Mouse (Mus musculus) neural tube, embryonic 13.5 days (tissue): Measurements from ENCODE around the gene Snx29. TPM values are rescaled to one million over a fixed set of nuclear protein-coding genes. Genes with fewer than 3 reads are reported as not detected.
A peak's percentile ranks its signal among the peaks of the same experiment; 100 is the strongest.
"Not testable (repeated sequence)": the region's sequence is repeated elsewhere in the genome, so short reads cannot be mapped to it uniquely, and the experiment has no call there.

Experiments
- ATAC-seq: fragments of 200-750 bp; cut with Nextera tagmentation; 2 replicates; pipeline ENCODE4 v1.8.0; 2017; ENCODE audit warnings: low read depth, mild to moderate bottlenecking, moderate TSS enrichment, moderate library complexity
- H3K27ac ChIP-seq: fragments of 300-500 bp; sonication (generic); replicated peaks from 2 replicates; pipeline ENCODE4 v1.5.1; 2015; ENCODE audit warnings: moderate library complexity, mild to moderate bottlenecking, inconsistent platforms
- H3K27me3 ChIP-seq: fragments of 300-500 bp; sonication (generic); 2 replicates; pipeline ENCODE4 v1.6.1; 2015; ENCODE audit warnings: mild to moderate bottlenecking, inconsistent platforms
- H3K36me3 ChIP-seq: fragments of 300-500 bp; sonication (generic); 2 replicates; pipeline ENCODE4 v1.6.1; 2015; ENCODE audit warnings: mild to moderate bottlenecking, inconsistent platforms
- H3K4me1 ChIP-seq: fragments of 300-500 bp; sonication (generic); replicated peaks from 2 replicates; pipeline ENCODE4 v1.6.1; 2015; ENCODE audit warnings: inconsistent platforms
- H3K4me2 ChIP-seq: fragments of 300-500 bp; sonication (generic); 2 replicates; pipeline ENCODE4 v1.6.1; 2015; ENCODE audit warnings: inconsistent platforms, mild to moderate bottlenecking, moderate library complexity
- H3K4me3 ChIP-seq: fragments of 300-500 bp; sonication (generic); 2 replicates; pipeline ENCODE4 v1.5.1; 2015; ENCODE audit warnings: mild to moderate bottlenecking, inconsistent platforms
- H3K9ac ChIP-seq: fragments of 300-500 bp; sonication (generic); 2 replicates; pipeline ENCODE4 v1.6.1; 2015; ENCODE audit warnings: moderate library complexity, mild to moderate bottlenecking, inconsistent platforms
- H3K9me3 ChIP-seq: fragments of 300-500 bp; sonication (generic); 2 replicates; pipeline ENCODE4 v1.6.1; 2016; ENCODE audit warnings: inconsistent platforms
- WGBS: fragments of 180-500 bp; shearing (Covaris S2); methylation state at CpG from one replicate; pipeline ENCODE4 v1.1.7; 2015; 5-methylcytosine and 5-hydroxymethylcytosine counted together
- polyA plus RNA-seq: library from polyadenylated mRNA; unstranded; fragments of >200 nt; fragmentation: Nextera tagmentation; extraction: Ambion mirVana; gene quantifications from 2 replicates; pipeline ENCODE4 v1.2.1, GENCODE M21; 2015

The Snx29 gene
- polyA plus RNA-seq, 1 experiment from 2014 or later = 17.2 TPM

DNA sequence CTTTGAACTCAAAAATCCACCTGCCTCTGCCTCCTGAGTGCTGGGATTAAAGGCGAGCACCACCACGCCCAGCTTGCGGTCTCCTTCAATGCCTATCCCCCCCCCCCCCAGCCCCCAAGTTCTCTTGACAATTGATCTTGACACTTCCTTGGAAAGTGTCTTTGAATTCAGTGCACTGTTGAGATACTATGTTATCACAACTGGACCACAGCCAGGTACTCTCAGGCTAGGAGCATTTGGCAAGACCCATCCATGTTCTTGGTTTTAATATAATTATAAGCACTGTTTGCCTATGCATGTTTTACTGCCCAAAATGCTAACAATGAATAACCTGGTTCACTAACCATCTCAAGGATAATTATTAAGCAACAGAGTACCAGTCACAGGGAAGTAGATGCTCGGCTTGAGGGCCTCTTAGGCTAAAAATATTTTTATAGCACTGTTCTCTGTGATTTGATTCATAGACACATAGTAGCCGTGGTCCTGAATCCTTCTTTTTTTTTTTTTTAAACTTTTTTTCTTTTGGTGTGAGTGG lies 6.9 kb upstream of the Snx29 start:
- Histone ChIP-seq H3K9ac (no peak overlapping the region), H3K27ac (no peak overlapping the region), H3K36me3 (no peaks in the 10 kb centered on the region), H3K27me3 (no peaks in the 10 kb centered on the region), H3K4me3 (no peak overlapping the region), H3K4me1 (no peaks in the 10 kb centered on the region), H3K4me2 (no peak overlapping the region), H3K9me3 (no peaks in the 10 kb centered on the region)
- WGBS = 88% methylated on average over 5 of the region's 5 CpGs
- ATAC-seq = no peak

DNA sequence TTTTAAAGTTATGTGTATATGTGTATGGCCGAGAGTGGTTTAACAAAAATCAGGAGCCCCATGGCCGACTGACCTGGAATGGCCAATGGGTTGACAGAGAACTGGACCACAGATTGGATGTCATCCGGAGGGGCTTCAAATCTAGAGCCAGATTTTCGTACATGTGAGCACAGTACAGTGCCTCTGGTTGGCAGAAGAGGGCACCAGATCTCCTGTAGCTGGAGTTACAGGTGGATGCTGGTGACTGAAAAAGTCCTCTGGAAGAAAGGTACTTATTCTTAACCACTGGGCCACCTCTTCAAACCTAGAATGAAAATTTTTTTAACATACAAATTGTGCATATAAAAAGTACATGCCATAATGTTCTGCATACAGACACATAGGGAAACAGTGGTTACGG lies 6.0 kb upstream of the Snx29 start:
- 73% methylated on average over 5 of the region's 5 CpGs for WGBS
- no peaks in the 10 kb centered on the region for H3K36me3 ChIP-seq
- no peaks in the 10 kb centered on the region for H3K27me3 ChIP-seq
- no peak overlapping the region for H3K9ac ChIP-seq
- no peak overlapping the region for H3K4me2 ChIP-seq
- H3K4me1 ChIP-seq = no peaks in the 10 kb centered on the region
- H3K4me3 ChIP-seq = no peak overlapping the region
- H3K27ac ChIP-seq = no peak overlapping the region
- no peaks in the 10 kb centered on the region for H3K9me3 ChIP-seq
- no peak for ATAC-seq

DNA sequence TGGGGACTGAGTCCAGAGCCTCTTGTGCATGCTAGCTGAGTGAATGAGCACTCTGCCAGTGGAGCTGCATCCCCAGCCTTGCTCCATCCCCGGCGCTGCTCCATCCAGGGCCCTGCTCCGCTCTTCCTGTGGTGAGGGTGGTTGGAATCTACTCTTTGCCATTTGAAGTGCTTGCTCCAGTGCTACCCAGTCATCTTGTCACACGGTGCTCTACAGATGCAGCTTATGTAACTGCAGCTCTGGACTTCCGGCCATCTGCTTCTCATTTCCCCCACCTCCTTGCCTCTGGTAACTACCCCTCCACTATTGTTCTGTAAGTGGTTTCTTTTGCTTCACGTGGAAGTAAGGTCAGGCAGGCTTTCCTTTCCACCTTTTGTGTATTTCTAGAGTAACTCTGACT lies 5.4 kb upstream of the Snx29 start:
- Histone ChIP-seq H3K36me3 (no peaks in the 10 kb centered on the region), H3K4me1 (peaks cover 6% of the 10 kb centered on the region), H3K27ac (no peak overlapping the region), H3K9me3 (no peaks in the 10 kb centered on the region), H3K9ac (no peak overlapping the region), H3K27me3 (no peaks in the 10 kb centered on the region), H3K4me3 (no peak overlapping the region), H3K4me2 (no peak overlapping the region)
- 70% methylated on average over 6 of the region's 6 CpGs for WGBS
- no peak for ATAC-seq

DNA sequence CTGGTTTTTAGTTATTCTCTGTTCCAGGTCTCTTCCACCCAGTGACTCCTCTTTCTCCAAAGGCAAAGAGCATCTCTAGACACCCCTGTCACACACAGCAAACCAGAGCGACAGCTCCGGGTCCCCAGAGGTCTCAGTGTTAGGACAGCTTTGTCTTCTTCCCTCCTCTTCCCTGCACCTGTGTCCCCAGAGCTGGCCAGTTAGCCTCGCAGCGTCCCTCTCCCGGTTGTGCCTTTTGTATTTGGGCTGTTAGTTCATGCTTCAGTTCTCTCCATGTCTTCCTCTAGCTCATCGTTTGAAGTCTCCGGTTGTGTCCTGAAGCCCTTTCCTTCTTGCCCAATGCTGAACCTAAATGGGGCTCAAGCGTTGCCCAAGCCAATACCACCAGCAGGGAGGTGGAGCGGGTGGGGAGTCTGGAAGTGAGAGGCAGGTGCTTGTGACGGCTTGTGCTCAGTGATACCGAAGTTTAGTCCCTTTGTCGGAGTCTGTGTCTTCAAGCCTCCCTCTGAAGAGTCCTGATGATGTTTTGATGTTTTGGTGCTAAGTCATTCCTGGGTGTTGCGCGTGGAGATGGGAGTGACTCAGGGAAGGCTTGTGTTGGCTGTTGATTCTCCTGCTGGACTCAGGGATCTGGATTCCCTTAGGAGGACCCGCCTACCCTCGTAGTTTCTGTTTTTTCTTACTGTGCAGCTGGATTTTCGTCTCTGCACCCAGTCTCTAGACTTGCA lies 780 bp downstream of the Snx29 start:
- Histone ChIP-seq H3K4me1 (peaks cover 15% of the 10 kb centered on the region), H3K9ac (peak overlapping the region; percentile 89), H3K36me3 (no peaks in the 10 kb centered on the region), H3K27ac (peak overlapping the region; percentile 92), H3K27me3 (no peaks in the 10 kb centered on the region), H3K9me3 (no peaks in the 10 kb centered on the region), H3K4me2 (peak overlapping the region; percentile 87), H3K4me3 (peak overlapping the region; percentile 81)
- peak; percentile 64 for ATAC-seq
- WGBS = 7% methylated on average over 17 of the region's 17 CpGs

DNA sequence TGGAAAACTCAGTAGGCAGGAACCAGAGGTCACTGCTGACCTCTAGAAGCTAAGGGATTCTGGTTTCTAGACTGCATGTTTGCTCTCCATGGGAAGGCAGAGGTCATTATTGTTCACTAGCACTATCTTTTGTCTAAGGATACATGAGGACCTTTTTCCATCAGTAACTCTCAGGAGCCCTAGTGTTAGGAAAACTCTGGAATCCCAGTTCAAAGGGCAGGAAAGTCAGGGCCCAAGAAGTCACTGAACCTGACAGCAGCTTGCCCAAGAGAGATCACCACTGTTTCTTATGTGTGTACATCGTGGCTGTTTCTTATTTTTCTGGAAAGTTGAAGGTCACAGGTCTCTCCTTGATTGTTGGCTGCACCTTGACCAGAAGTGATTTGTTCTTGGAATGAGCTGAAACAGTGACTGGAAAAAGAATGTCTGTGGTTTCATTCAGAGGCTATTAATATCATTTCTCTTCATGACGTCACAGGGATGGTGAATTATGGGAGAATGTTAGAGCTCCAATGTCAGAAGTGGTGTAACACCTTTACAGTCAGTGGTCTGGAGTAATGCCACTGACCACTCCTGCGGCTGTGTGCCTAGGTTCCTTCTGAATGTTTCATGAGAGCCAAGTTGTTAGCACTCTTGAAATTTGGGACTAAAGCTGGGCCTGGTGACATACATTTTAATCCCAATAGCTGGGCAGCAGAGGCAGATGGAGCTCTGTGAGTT lies 7.5 kb downstream of the Snx29 start:
- Histone ChIP-seq H3K9me3 (no peaks in the 10 kb centered on the region), H3K4me1 (no peaks in the 10 kb centered on the region), H3K27me3 (no peaks in the 10 kb centered on the region), H3K36me3 (no peaks in the 10 kb centered on the region), H3K9ac (no peak overlapping the region), H3K27ac (no peak overlapping the region), H3K4me3 (no peak overlapping the region), H3K4me2 (no peak overlapping the region)
- no peak for ATAC-seq
- 85% methylated on average over 3 of the region's 3 CpGs for WGBS

DNA sequence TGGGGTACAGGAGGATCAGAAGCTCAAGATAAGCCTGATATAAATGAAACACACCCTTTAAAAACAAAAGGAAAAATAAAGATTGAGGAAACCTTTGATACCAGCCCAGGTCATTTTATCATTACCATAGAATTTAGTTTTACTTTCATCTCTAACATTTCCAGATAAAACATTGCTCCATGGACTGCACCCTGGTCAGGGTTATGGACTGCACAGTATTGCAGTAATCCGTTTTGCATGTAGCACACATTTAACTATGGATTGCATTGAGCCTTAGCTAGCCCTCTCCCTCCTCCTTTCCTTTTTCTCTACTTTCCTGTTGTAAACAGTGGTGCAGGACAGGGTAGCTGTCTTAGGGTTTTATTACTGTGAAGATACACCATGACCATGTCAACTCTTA lies 8.3 kb downstream of the Snx29 start:
- Histone ChIP-seq H3K4me1 (no peaks in the 10 kb centered on the region), H3K36me3 (no peaks in the 10 kb centered on the region), H3K27me3 (no peaks in the 10 kb centered on the region), H3K27ac (no peak overlapping the region), H3K9me3 (no peaks in the 10 kb centered on the region), H3K4me2 (no peak overlapping the region), H3K4me3 (no peak overlapping the region), H3K9ac (no peak overlapping the region)
- WGBS = 83% methylated on average over 1 of the region's 1 CpGs
- no peak for ATAC-seq

DNA sequence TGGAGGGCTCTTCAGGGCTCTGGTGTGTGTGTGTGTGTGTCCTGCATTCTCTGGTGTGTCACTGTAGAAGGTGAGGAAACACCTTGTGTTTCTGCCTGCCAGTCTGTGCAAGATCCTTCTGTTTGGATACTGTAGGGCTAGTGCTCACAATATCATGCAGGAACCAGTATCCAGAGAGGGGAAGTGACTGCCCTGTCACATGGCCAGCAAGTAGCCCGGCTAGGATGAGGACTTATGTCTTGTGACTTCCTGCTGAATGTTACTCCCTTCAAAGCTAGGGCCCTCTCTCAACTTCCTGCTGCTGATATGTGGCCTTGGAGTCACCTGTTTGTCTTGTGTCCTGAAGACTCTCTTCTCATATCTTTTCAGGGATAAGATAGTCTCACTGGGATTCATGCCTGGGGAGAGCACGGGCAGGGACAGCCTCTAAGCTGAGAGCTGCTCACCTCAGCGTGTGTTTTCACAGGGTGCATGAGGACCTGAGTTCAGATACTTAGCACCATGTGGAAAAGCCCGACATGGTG lies 20.6 kb downstream of the Snx29 start:
- H3K4me3 ChIP-seq = no peak overlapping the region

DNA sequence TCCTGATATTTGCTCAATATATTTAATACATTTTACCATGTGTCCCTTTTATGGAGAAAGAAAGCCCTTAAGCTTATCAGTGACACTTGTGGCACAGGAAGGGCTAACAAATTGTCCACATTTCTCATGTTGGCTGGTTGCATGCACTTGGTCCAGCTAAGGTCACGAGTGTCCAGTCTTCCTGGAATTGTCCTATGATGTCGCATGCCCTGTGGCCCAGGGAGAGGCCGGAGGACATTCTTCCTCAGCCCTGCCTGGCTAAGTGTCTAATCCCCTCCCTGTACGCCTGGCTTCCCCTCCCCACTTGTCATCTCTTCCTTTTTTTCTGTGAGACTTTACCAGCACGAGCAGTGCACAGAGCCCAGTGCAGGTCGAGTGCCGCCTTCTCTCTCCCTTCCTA lies 29.2 kb downstream of the Snx29 start:
- WGBS = 88% methylated on average over 7 of the region's 7 CpGs
- no peak for ATAC-seq
- Histone ChIP-seq H3K27ac (no peak overlapping the region), H3K4me3 (no peak overlapping the region), H3K4me2 (no peak overlapping the region), H3K36me3 (peaks cover 25% of the 10 kb centered on the region), H3K4me1 (no peaks in the 10 kb centered on the region), H3K9me3 (no peaks in the 10 kb centered on the region), H3K27me3 (no peaks in the 10 kb centered on the region), H3K9ac (no peak overlapping the region)

More for the DNA sequence above, 20.6 kb downstream of the Snx29 start:
- no peak for ATAC-seq
- no peak overlapping the region for H3K27ac ChIP-seq
- H3K36me3 ChIP-seq = no peaks in the 10 kb centered on the region
- H3K4me2 ChIP-seq = no peak overlapping the region
- H3K27me3 ChIP-seq = no peaks in the 10 kb centered on the region
- no peaks in the 10 kb centered on the region for H3K9me3 ChIP-seq
- H3K9ac ChIP-seq = no peak overlapping the region
- H3K4me1 ChIP-seq = no peaks in the 10 kb centered on the region
- WGBS = 84% methylated on average over 4 of the region's 4 CpGs

DNA sequence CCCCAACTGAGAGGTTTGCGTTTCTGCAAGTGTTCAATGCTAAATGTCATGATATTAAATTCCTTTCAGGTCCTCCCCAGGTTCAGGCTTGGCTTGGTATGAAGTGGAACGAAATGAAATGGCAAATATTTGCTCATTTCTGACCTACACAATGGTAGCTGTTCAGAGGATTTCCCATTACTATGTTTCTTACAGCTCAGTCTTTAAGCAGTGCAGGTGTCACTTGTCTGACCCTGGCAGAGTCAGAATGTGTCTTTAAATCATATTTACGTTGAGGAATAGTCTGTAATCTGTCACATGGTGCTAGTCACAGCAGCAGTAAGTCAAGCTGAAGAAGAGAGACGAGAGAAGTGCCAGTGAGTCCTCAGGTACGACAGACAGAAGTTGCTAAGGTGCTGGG lies 36.5 kb downstream of the Snx29 start:
- WGBS = 80% methylated on average over 5 of the region's 5 CpGs
- no peaks in the 10 kb centered on the region for H3K27me3 ChIP-seq
- ATAC-seq = no peak

DNA sequence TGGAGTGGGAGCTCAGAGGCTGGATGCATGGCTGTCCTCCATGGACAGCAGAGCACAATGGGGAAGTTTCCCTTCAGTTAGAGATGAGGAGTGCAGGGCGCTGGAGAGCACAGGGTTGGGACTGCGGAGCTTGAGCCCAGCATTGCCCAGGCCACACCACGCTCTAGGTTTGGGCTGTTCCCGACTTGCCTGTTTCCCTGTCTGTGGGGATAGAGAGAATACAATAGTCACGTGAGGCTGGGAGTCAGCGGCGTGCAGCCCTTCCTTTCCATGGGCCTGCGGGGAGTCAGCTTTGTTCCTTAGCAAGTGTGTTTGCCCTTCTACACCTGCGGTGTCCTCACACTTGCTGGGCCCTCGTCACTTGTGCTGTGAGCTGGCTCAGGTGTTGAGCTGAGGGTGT lies 37.2 kb downstream of the Snx29 start:
- no peak overlapping the region for H3K4me3 ChIP-seq
- H3K9ac ChIP-seq = no peak overlapping the region
- WGBS = 26% methylated on average over 10 of the region's 10 CpGs
- H3K4me2 ChIP-seq = no peak overlapping the region
- H3K9me3 ChIP-seq = no peaks in the 10 kb centered on the region
- H3K4me1 ChIP-seq = no peaks in the 10 kb centered on the region
- no peaks in the 10 kb centered on the region for H3K27me3 ChIP-seq
- 0 out of 2 replicates have a peak, but pooled peaks cover 10% of the 10 kb centered on the region for H3K36me3 ChIP-seq
- no peak overlapping the region for H3K27ac ChIP-seq
- ATAC-seq = no peak

More for the DNA sequence above, 36.5 kb downstream of the Snx29 start:
- Histone ChIP-seq H3K9ac (no peak overlapping the region), H3K27ac (no peak overlapping the region), H3K4me1 (no peaks in the 10 kb centered on the region), H3K9me3 (no peaks in the 10 kb centered on the region), H3K4me2 (no peak overlapping the region), H3K4me3 (no peak overlapping the region), H3K36me3 (0 out of 2 replicates have a peak, but pooled peaks cover 10% of the 10 kb centered on the region)

DNA sequence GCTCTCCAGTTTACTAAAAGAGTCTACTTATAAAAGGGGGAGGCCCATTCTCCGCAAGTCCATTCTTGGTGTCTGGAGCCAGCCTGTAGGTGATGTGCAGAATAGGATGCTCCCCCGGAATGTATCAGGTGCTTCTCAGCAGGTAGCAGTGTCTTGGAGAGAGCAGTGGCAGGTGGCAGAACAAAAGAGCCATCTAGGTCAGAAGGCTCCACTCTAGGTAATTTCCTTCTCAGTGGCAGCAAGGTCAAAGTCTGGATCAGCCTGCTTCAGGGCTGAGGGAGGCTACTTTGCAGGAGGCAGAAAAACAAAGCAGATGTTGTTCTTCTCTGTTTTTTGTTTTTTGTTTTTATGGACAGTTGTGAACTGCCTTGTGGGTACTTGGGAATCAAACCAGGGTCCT lies 37.9 kb downstream of the Snx29 start:
- not testable (repeated sequence) for H3K4me2 ChIP-seq, H3K36me3 ChIP-seq, H3K27ac ChIP-seq, ATAC-seq, H3K4me3 ChIP-seq, H3K4me1 ChIP-seq, H3K9me3 ChIP-seq, H3K27me3 ChIP-seq, H3K9ac ChIP-seq
- 78% methylated on average over 2 of the region's 2 CpGs for WGBS

DNA sequence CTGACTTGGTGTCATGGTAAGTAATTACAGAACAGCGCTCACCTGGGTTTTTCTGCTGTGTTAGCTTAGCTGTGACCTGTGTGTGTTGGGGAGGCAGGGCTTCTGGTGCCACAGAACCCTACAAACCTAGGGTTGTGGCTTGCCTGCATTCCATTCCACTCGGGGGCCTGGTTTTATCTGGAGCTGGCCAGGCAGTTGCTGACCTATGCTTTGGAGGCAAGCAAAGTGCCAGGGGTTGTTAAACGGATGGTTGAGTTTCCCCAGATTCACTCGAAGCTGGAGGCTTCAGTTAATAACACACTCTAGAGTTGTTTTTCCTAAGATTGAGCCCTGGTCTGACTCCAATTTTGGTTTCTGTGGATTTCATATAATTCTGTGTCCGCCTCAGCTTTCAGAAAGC lies 42.9 kb downstream of the Snx29 start:
- H3K9ac ChIP-seq = no peak overlapping the region
- ATAC-seq = no peak
- H3K36me3 ChIP-seq = peaks cover 7% of the 10 kb centered on the region; the same call in 1 of the 2 replicates
- WGBS = 80% methylated on average over 5 of the region's 5 CpGs
- peaks cover 23% of the 10 kb centered on the region for H3K4me1 ChIP-seq
- H3K4me3 ChIP-seq = no peak overlapping the region
- no peaks in the 10 kb centered on the region for H3K9me3 ChIP-seq
- no peak overlapping the region for H3K4me2 ChIP-seq
- no peaks in the 10 kb centered on the region for H3K27me3 ChIP-seq
- no peak overlapping the region for H3K27ac ChIP-seq
